22 mouse cellular contexts compared by ENCODE assay signal in genomic region chr11:57758621-57759020, GRCm38 (mm10). TPM values are rescaled to one million over a fixed set of nuclear protein-coding genes. Genes with fewer than 3 reads are reported as not detected.
DNase-seq lines count a peak whose midpoint lies in the region; ATAC-seq and TF ChIP-seq lines count a peak whose summit lies in the region.
"Had no signal": no experiment of that assay in that cellular context is flagged by ENCODE, and none has a peak within 500 bp of the region (broad histone marks: within the 10 kb centered on the region; RNA-seq: fewer than 3 reads in every experiment).

No protein-coding gene starts in this region.

- no peaks in the 10 kb centered on the region for H3K9me3 ChIP-seq in lung, postnatal 0 days (ENCODE audit: low read length)
- peaks cover 7% of the 10 kb centered on the region for H3K9me3 ChIP-seq in CH12.LX (replicated peaks; ENCODE audit: low read length)
- H3K9me3 ChIP-seq: embryonic facial prominence, embryonic 10.5 days; embryonic facial prominence, embryonic 12.5 days; forebrain, embryonic 15.5 days had no signal

- in situ Hi-C loops in CH12.LX (cut with MboI; ENCODE audit: low pct_ligation_motif_present, low pct_unique_long_range_greater_than_20kb, low sequenced_read_pairs) = loop anchor here (5.0 kb wide), 1 partner anchor 211 kb away; no protein-coding TSS in a partner anchor
- in situ Hi-C loops in Patski (cut with MboI; ENCODE audit: low pct_unique_long_range_greater_than_20kb) = no loop called here

- no peaks in the 10 kb centered on the region for H3K36me3 ChIP-seq in lung, postnatal 0 days (ENCODE audit: insufficient read depth, low read length)
- no peaks in the 10 kb centered on the region for H3K36me3 ChIP-seq in CH12.LX (replicated peaks in 1 of 2; ENCODE audit: control insufficient read depth in 1 of 2, insufficient read depth in 1 of 2, low read length in 1 of 2)
- no peaks in the 10 kb centered on the region for H3K36me3 ChIP-seq in heart, adult 2 months (ENCODE audit: control insufficient read depth, insufficient read depth, low read length)
- H3K36me3 ChIP-seq: forebrain, embryonic 15.5 days had no signal

- no peak overlapping the region for H3K4me3 ChIP-seq in lung, postnatal 0 days (ENCODE audit: low read depth, low read length)
- no peak overlapping the region for H3K4me3 ChIP-seq in lung, adult 2 months (replicated peaks; ENCODE audit: extremely low read depth, low read depth, low read length)
- H3K4me3 ChIP-seq in CH12.LX (replicated peaks in 1 of 3; ENCODE audit: low read depth in 2 of 3, low read length in 2 of 3, poor library complexity in 1 of 3) = no peak overlapping the region
- H3K4me3 ChIP-seq in heart, adult 2 months = no peak overlapping the region
- H3K4me3 ChIP-seq: embryonic facial prominence, embryonic 10.5 days; embryonic facial prominence, embryonic 12.5 days; forebrain, embryonic 13.5 days; forebrain, embryonic 15.5 days had no signal

- H3K9ac ChIP-seq in lung, postnatal 0 days (replicated peaks; ENCODE audit: low read depth) = no peak overlapping the region
- H3K9ac ChIP-seq in CH12.LX (ENCODE audit: insufficient read depth, low read depth) = no peak overlapping the region
- H3K9ac ChIP-seq in heart, adult 2 months (ENCODE audit: low read depth, low read length) = no peak overlapping the region
- H3K9ac ChIP-seq: embryonic facial prominence, embryonic 12.5 days; forebrain, embryonic 13.5 days; forebrain, embryonic 15.5 days; forebrain, postnatal 0 days had no signal

- TF ChIP-seq CTCF in lung, postnatal 0 days (IDR thresholded peaks at IDR 0.05) = no peak
- no peak for TF ChIP-seq CTCF in lung, adult 2 months (IDR thresholded peaks at IDR 0.05; ENCODE audit: insufficient read depth, low read length)
- TF ChIP-seq CTCF in CH12.LX (conservative IDR thresholded peaks at IDR 0.05 in 1 of 2, IDR thresholded peaks at IDR 0.05 in 1 of 2; ENCODE audit: low read depth in 2 of 2, low read length in 2 of 2) (no peak), Patski (IDR thresholded peaks at IDR 0.05) (no peak)
- no peak for TF ChIP-seq CTCF in heart, adult 2 months (IDR thresholded peaks at IDR 0.05)

- no peak for TF ChIP-seq RAD21 in CH12.LX (IDR thresholded peaks at IDR 0.05; ENCODE audit: low read depth, low read length)

- WGBS in lung, postnatal 0 days = 65% methylated on average over 9 of the region's 9 CpGs
- 66% methylated on average over 9 of the region's 9 CpGs for WGBS in lung, adult 2 months
- WGBS in heart, adult 2 months = 70% methylated on average over 9 of the region's 9 CpGs

- no peaks in the 10 kb centered on the region for H3K4me1 ChIP-seq in lung, postnatal 0 days (ENCODE audit: insufficient read depth, low read depth, low read length)
- no peaks in the 10 kb centered on the region for H3K4me1 ChIP-seq in lung, adult 2 months (ENCODE audit: control insufficient read depth, insufficient read depth, low read length)
- H3K4me1 ChIP-seq in CH12.LX (ENCODE audit: control insufficient read depth in 1 of 2, insufficient read depth in 2 of 2) = peaks cover 7 to 8% of the 10 kb centered on the region in 2 experiments
- no peaks in the 10 kb centered on the region for H3K4me1 ChIP-seq in heart, adult 2 months (ENCODE audit: control insufficient read depth, insufficient read depth, low read length)
- H3K4me1 ChIP-seq: embryonic facial prominence, embryonic 12.5 days had no signal

- POLR2A ChIA-PET in Patski (lab: Charles Lee) = no interaction called here

- peak; percentile 17; the same call in 1 of the 2 replicates for ATAC-seq in lung, postnatal 0 days
- ATAC-seq in Patski = peak; percentile 47
- ATAC-seq: CD4-positive, CD25-positive, alpha-beta regulatory T cell, adult 4 months; forebrain, embryonic 13.5 days; forebrain, embryonic 15.5 days; forebrain, postnatal 0 days had no signal

- no peak for TF ChIP-seq POLR2A in lung, adult 2 months (IDR thresholded peaks at IDR 0.05; ENCODE audit: borderline replicate concordance, extremely low read depth, low read depth, low read length)
- no peak for TF ChIP-seq POLR2A in CH12.LX (IDR thresholded peaks at IDR 0.05; ENCODE audit: low read depth, low read length)
- no peak for TF ChIP-seq POLR2A in heart, adult 2 months (IDR thresholded peaks at IDR 0.05; ENCODE audit: insufficient read depth, low read depth, low read length)

- H3K27me3 ChIP-seq in lung, postnatal 0 days (replicated peaks; ENCODE audit: insufficient read depth, low read length) = no peaks in the 10 kb centered on the region
- H3K27me3 ChIP-seq in CH12.LX (replicated peaks) (peaks cover 76% of the 10 kb centered on the region), Patski (no peaks in the 10 kb centered on the region)
- no peaks in the 10 kb centered on the region for H3K27me3 ChIP-seq in heart, adult 2 months (ENCODE audit: control insufficient read depth, insufficient read depth, low read length)
- H3K27me3 ChIP-seq: embryonic facial prominence, embryonic 12.5 days; forebrain, embryonic 13.5 days; forebrain, embryonic 15.5 days had no signal

- dilution Hi-C loops in CH12.LX (cut with MboI; ENCODE audit: extremely low pct_ligation_motif_present, extremely low pct_unique_long_range_greater_than_20kb, low sequenced_read_pairs) = no loop called here

- no peak overlapping the region for H3K27ac ChIP-seq in lung, postnatal 0 days (ENCODE audit: low read length)
- no peak overlapping the region for H3K27ac ChIP-seq in CH12.LX (ENCODE audit: insufficient read depth, low read depth)
- no peak overlapping the region for H3K27ac ChIP-seq in heart, adult 2 months
- H3K27ac ChIP-seq: embryonic facial prominence, embryonic 10.5 days; embryonic facial prominence, embryonic 12.5 days; forebrain, embryonic 13.5 days; forebrain, embryonic 15.5 days had no signal

- intact Hi-C loops in heart, adult 2 months (cut with DNase I) = no loop called here

- H3K79me2 ChIP-seq in CH12.LX (replicated peaks; ENCODE audit: control insufficient read depth, extremely low read depth, insufficient read depth, poor library complexity, severe bottlenecking) = no peaks in the 10 kb centered on the region
- no peaks in the 10 kb centered on the region for H3K79me2 ChIP-seq in heart, adult 2 months (replicated peaks; ENCODE audit: control insufficient read depth, insufficient read depth, low read length)

- no peak for DNase-seq in lung, postnatal 0 days (ENCODE audit: low spot score)
- no peak for DNase-seq in lung, adult 2 months
- DNase-seq in 3134 (ENCODE audit: extremely low read depth, insufficient read length, low spot score) = peak; percentile 78
- DNase-seq in CH12.LX (ENCODE audit: extremely low read depth) = peak; percentile 31
- no peak for DNase-seq in Patski (ENCODE audit: low read depth, low spot score)
- no peak for DNase-seq in heart, adult 2 months
- no peak for DNase-seq in thymus, postnatal 25 days
- no peak for DNase-seq in left cerebral cortex, adult 11 months (ENCODE audit: low spot score)
- DNase-seq: adrenal gland, adult 2 months; adrenal gland, postnatal 10 days; adrenal gland, postnatal 25 days; cerebellum, adult 11-12 months; cerebellum, adult 2 months; cerebellum, adult 9-10 months; cerebellum, postnatal 10 days; cerebellum, postnatal 25 days; forebrain, postnatal 0 days had no signal

- no peak overlapping the region for H3K4me2 ChIP-seq in lung, postnatal 0 days (replicated peaks; ENCODE audit: low read depth, low read length)
- H3K4me2 ChIP-seq in CH12.LX (ENCODE audit: insufficient read depth, low read depth, poor library complexity, severe bottlenecking) = 0 out of 2 replicates have a peak overlapping the region, but pooled peaks have one; percentile 8
- H3K4me2 ChIP-seq: embryonic facial prominence, embryonic 12.5 days; forebrain, embryonic 13.5 days; forebrain, embryonic 15.5 days had no signal

- CTCF ChIA-PET in Patski (lab: Charles Lee) = interaction anchor here (1.1 to 2.1 kb wide), 4 partner anchors 11 to 210 kb away, joined by 3 to 6 read pairs (median 5); no protein-coding TSS in a partner anchor

- TF ChIP-seq EP300 in lung, postnatal 0 days (IDR thresholded peaks at IDR 0.05) = no peak
- TF ChIP-seq EP300 in CH12.LX (IDR thresholded peaks at IDR 0.05; ENCODE audit: low read length) = no peak
- no peak for TF ChIP-seq EP300 in heart, adult 2 months (IDR thresholded peaks at IDR 0.05; ENCODE audit: insufficient read depth, low read depth, low read length)

TF ChIP-seq in CH12.LX, 34 proteins besides CTCF, POLR2A, EP300 and RAD21:
- TF ChIP-seq KAT2A (IDR thresholded peaks at IDR 0.05; ENCODE audit: insufficient replicate concordance, low read length) = 0 out of 2 replicates have a peak, but pooled peaks have one; percentile 13
- no peak for TF ChIP-seq GABPA (IDR thresholded peaks at IDR 0.05; ENCODE audit: insufficient replicate concordance, low read depth, low read length)
- 0 out of 2 replicates have a peak, but pooled peaks have one; percentile 9 for TF ChIP-seq BHLHE40 (IDR thresholded peaks at IDR 0.05; ENCODE audit: low read depth, low read length)
TF ChIP-seq in CH12.LX: peak in this region for 2.

RNA-seq across cellular contexts. Expression of gene Sap30l, which starts 42.8 kb away (rescaled TPM):
- 16.7 and 16.8 TPM in 2 replicates for polyA plus RNA-seq in lung, postnatal 0 days (2015; fragmentation: Nextera tagmentation; extraction: Ambion mirVana)
- 24.7 and 37.0 TPM in 2 replicates for polyA plus RNA-seq in lung, adult 2 months (2012; rRNA removed)
- total RNA-seq in CH12.LX (2012; rRNA removed) (23.1 and 28.0 TPM in 2 replicates), CH12.LX (2014; rRNA removed) (16.8 and 17.1 TPM in 2 replicates)
- polyA plus RNA-seq in CH12.LX (2012; ENCODE audit: insufficient read length, low read depth) (20.8 and 23.0 TPM in 2 replicates), Patski (2021) (47.9 TPM)
- total RNA-seq in heart, adult 2 months (2021) = 10 to 100 TPM; 43.2 to 49.2 TPM
- 18.8 and 21.2 TPM in 2 replicates for polyA plus RNA-seq in heart, adult 2 months (2012; rRNA removed)

Comparison
In these comparisons a context has a peak if more than half of its experiments do, and no peak if none do; other contexts are left out.
1. DNase-seq: peak in 3134 (single experiment) and CH12.LX (single experiment); none in lung, postnatal 0 days (single experiment), lung, adult 2 months (single experiment), Patski (single experiment), heart, adult 2 months (0 of 2), thymus, postnatal 25 days (single experiment) and left cerebral cortex, adult 11 months (single experiment).